Mouse (Mus musculus) midbrain, embryonic 10.5 days (tissue): ENCODE data around the gene Mipep. TPM values are rescaled to one million over a fixed set of nuclear protein-coding genes. Genes with fewer than 3 reads are reported as not detected.

Experiments used
- DNase-seq: peaks from one replicate; pipeline ENCODE4 v3.0.0-alpha.2; 2017; ENCODE audit warnings: low spot score
- H3K27ac ChIP-seq: fragments of 300-500 bp; sonication (generic); replicated peaks from 2 replicates; pipeline ENCODE4 v1.5.1; 2016; ENCODE audit warnings: mild to moderate bottlenecking
- H3K27me3 ChIP-seq: fragments of 300-500 bp; sonication (generic); 2 replicates; pipeline ENCODE4 v1.6.1; 2016; ENCODE audit warnings: low read depth, mild to moderate bottlenecking; ENCODE audit not compliant: poor library complexity, severe bottlenecking
- H3K36me3 ChIP-seq: fragments of 300-500 bp; sonication (generic); 2 replicates; pipeline ENCODE4 v1.6.1; 2016; ENCODE audit warnings: mild to moderate bottlenecking, moderate library complexity
- H3K4me1 ChIP-seq: fragments of 300-500 bp; sonication (generic); 2 replicates; pipeline ENCODE4 v1.6.1; 2016
- H3K4me3 ChIP-seq: fragments of 300-500 bp; sonication (generic); 2 replicates; pipeline ENCODE4 v1.5.1; 2016; ENCODE audit warnings: mild to moderate bottlenecking, moderate library complexity
- H3K9me3 ChIP-seq: fragments of 300-500 bp; sonication (generic); replicated peaks from 2 replicates; pipeline ENCODE4 v1.6.1; 2016; ENCODE audit warnings: mild to moderate bottlenecking
- WGBS: fragments of 180-500 bp; shearing (Covaris S2); methylation state at CpG from one replicate; pipeline ENCODE4 v1.1.7; 2016; 5-methylcytosine and 5-hydroxymethylcytosine counted together
- polyA plus RNA-seq: library from polyadenylated mRNA; unstranded; fragments of >200 nt; fragmentation: Nextera tagmentation; extraction: Ambion mirVana; gene quantifications from 2 replicates; pipeline ENCODE4 v1.2.1, GENCODE M21; 2016

Mipep gene
- polyA plus RNA-seq = 21.9 and 25.4 TPM in 2 replicates

DNA sequence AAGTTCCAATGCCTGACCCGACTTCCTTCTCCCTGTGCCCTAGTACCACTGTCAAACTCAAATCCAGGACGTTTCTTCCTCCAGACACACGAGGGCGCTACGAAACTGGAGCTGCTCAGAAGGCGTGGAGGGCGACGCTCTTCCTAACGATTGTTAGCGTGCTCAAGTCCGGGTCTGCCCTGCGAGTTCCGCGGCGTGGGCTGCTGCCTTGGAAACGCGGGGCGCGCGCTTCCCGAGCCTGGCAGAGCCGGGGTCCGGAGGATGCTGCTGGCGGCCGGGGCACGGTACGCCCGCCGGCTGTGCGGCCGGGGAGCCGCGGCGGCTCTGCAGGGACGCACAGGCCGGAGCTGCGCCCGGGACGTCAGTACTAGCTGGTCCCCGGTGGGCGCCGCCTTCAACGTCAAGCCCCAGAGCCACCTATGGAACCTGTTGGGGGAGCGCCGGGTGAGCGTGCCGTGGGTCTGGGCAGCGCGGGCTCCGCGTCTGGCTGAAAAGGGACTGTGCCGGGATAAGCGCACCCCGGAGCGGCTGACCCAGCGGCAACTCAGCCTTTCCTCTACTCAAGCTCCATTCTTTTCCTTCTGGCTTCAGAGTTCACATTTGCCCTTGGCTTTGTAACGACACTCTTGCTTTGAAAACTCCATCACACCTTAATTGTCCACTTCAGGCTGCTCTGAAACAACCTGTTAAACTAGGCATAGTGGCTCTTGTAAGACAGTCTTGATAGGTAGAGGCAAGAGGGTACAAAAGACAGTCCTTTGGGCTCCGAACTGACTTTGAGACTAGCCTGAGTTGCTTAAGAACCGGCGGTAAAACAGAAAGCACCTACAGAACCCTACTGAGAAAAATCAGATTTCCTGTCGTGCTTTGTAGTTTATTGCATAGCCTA lies at the start of gene Mipep:
TSS of gene Mipep (plus strand) at position 147 of the 889 bp plus-strand sequence.
- DNase-seq = peak; percentile 87
- H3K27ac ChIP-seq = peak within 1 kb of the TSS; percentile 90
- no peaks in the 10 kb centered on the region for H3K9me3 ChIP-seq
- 1% methylated on average over 61 of the region's 61 CpGs for WGBS
- H3K4me3 ChIP-seq = peak within 1 kb of the TSS; percentile 93
- peaks cover 6% of the 10 kb centered on the region for H3K27me3 ChIP-seq
- H3K36me3 ChIP-seq = peaks cover 24% of the 10 kb centered on the region
- H3K4me1 ChIP-seq = peaks cover 13% of the 10 kb centered on the region

DNA sequence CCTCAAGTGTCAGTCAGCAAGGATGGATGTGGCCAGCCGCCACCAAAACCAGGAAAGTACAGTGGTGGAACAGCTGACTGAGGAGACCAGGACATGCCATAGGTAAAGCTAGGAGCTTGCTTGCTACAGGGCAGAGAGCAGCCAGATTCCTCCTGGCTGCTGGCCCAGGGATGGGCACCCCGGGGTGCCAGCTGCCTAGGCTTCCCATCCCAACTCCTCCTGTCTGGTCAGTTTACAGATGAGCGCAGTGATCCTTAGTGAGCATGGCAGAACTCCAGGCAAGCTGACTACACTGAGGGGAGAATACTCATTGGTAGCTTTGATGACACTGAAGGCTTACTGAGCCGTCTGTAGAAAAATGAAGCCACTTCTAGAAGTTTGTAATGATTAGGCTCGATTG lies 49.2 kb upstream of the Mipep start:
- DNase-seq = no peak
- no peaks in the 10 kb centered on the region for H3K9me3 ChIP-seq
- peak overlapping the region; percentile 52 for H3K27ac ChIP-seq
- WGBS = 62% methylated on average over 5 of the region's 5 CpGs
- peaks cover 34% of the 10 kb centered on the region for H3K36me3 ChIP-seq
- no peak overlapping the region for H3K4me3 ChIP-seq
- H3K27me3 ChIP-seq = no peaks in the 10 kb centered on the region
- peaks cover 84% of the 10 kb centered on the region for H3K4me1 ChIP-seq

DNA sequence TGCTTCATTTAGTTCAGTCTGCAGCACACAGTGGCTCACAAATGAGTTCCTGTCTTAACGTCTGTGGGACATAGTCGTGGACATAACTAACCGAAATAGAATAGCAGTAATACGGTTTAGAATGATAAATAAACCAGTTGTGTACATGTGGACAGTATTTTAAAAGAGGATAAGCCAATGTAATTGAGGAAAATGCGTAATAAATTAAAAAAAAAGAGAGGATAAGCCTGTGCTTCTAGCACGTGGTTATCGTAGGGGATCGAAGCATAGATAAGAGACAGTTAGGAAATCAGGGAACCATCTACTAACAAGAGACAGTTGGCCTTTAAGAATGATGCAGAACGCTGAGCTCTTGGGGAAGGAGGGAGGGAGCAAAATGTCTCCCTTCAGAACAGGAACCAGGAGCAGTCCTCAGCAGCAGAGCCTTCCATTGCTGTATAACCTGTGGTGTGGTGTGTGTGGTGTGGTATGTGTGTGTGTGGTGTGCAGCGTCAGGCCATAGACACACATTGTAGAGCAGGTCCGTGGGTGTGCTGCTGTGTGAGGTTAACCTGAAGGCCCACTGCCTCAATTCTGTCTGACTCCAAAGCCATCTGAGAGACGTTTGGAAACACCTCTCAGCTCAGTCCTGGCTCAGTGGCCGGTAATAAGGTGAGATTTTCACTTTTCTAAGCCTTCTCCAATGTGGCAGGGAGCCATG lies 48.4 kb upstream of the Mipep start:
- H3K9me3 ChIP-seq = no peaks in the 10 kb centered on the region
- peak overlapping the region; percentile 36 for H3K4me3 ChIP-seq
- peak overlapping the region; percentile 86 for H3K27ac ChIP-seq
- no peaks in the 10 kb centered on the region for H3K27me3 ChIP-seq
- no peak for DNase-seq
- peaks cover 33% of the 10 kb centered on the region for H3K36me3 ChIP-seq
- 59% methylated on average over 13 of the region's 13 CpGs for WGBS
- H3K4me1 ChIP-seq = peaks cover 84% of the 10 kb centered on the region

DNA sequence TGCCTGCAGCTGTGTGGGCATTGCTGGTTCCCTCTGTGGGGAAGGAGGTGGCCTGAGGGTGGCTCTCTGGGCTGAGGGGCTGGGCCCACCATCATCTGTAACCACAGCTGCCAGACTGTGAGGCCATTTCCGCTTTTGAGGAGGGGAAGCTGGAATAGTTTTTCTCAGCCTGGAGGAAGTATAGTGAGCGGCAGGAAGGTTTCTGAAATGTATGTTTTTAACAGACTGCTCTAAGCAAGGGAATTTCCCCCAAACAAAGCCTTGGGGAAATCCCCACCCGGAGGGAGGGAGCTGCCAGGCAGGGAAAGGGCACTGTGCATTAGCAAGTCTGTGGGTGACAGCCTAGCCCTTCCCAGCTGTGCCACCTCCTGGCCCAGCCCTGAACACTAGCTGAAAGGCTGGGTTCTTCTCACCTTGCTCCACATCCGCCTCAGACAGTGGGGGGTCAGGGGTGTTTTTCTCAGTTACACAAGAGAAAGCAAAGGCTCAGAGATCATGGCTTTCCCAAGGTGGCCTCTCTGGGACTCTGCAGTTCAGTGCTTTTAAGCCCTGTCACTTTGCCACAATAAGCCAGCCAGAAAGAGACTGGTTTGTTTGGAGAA lies 47.7 kb upstream of the Mipep start:
- DNase-seq = peak; percentile 51
- WGBS = 7% methylated on average over 4 of the region's 4 CpGs
- peaks cover 81% of the 10 kb centered on the region for H3K4me1 ChIP-seq

DNA sequence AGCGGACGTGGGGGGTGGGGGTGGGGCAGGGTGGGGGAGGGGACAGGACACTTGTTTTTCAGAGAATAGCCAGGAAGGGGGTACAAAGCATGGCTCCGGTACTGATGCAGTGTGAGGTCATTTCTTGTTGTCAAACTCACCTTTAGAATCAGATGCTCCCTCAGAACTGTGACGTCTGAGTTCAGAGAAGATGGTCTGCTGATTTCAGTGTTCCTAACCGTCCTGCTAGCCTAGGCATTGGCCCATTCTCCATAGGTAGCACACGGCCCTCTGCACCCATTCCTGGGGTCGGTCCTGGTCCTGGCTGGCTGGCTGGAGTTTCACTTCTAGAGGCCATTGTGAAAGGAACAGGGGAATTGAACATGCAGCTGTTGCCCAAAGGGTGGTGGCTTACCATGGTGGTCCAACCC lies 47.2 kb upstream of the Mipep start:
- peak overlapping the region; percentile 36; the same call in 1 of the 2 replicates for H3K4me3 ChIP-seq
- no peaks in the 10 kb centered on the region for H3K9me3 ChIP-seq
- H3K36me3 ChIP-seq = peaks cover 35% of the 10 kb centered on the region
- 13% methylated on average over 7 of the region's 7 CpGs for WGBS
- no peak for DNase-seq
- H3K27ac ChIP-seq = peak overlapping the region; percentile 86
- peaks cover 76% of the 10 kb centered on the region for H3K4me1 ChIP-seq
- no peaks in the 10 kb centered on the region for H3K27me3 ChIP-seq

More for the DNA sequence above, 47.7 kb upstream of the Mipep start:
- Histone ChIP-seq H3K4me3 (peak overlapping the region; percentile 36), H3K36me3 (peaks cover 33% of the 10 kb centered on the region), H3K9me3 (no peaks in the 10 kb centered on the region), H3K27ac (peak overlapping the region; percentile 86), H3K27me3 (no peaks in the 10 kb centered on the region)

DNA sequence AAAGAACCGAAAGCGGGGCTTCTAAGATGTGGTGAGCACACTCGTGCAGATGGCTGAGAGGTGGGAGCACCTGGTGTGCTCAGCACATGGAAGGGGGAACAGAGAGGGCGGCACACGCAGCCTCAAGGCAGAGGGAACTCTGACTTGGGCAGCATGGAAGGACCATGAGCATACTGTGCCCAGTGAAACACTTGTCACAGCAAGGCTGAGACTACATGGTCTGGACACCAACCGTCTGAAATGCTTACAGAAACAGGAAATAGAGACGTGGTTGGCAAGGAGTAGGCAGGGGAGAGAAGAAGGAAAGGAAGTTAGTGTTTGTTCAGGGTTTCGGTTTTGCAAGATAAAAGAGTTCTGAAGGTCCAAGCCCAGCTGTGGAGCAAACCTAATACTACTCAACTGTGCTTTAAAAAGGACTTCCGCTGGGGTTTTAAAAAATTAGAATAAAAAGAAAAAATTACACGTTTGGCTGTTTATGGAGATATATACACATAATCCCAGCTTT lies 45.9 kb upstream of the Mipep start:
- Histone ChIP-seq H3K4me3 (no peak overlapping the region), H3K9me3 (no peaks in the 10 kb centered on the region), H3K27me3 (no peaks in the 10 kb centered on the region), H3K36me3 (peaks cover 44% of the 10 kb centered on the region), H3K27ac (peak overlapping the region; percentile 76), H3K4me1 (peaks cover 63% of the 10 kb centered on the region)
- DNase-seq = no peak
- WGBS = 67% methylated on average over 10 of the region's 10 CpGs

DNA sequence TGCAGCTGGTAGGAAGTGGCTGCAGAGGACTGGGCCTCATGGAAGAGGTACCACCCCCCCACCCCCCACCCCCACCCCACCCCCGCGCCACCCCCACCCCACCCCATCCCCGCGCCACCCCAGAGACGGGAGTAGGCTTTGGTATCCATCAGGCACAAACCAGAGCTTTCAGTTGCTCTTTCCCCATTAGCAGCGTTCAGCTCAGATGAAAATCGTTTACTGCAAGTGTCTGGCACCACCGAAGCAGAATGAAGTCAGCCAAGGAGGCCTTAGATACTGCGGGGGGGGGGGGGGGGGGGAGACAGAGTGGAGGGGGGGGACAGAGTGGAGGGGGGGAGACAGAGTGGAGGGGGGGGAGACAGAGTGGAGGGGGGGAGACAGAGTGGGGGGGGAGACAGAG lies 45.2 kb upstream of the Mipep start:
- Histone ChIP-seq H3K4me1 (peaks cover 56% of the 10 kb centered on the region), H3K9me3 (no peaks in the 10 kb centered on the region), H3K4me3 (no peak overlapping the region), H3K27me3 (no peaks in the 10 kb centered on the region), H3K27ac (peak overlapping the region; percentile 76), H3K36me3 (peaks cover 46% of the 10 kb centered on the region)
- WGBS = 21% methylated on average over 8 of the region's 9 CpGs
- DNase-seq = no peak

DNA sequence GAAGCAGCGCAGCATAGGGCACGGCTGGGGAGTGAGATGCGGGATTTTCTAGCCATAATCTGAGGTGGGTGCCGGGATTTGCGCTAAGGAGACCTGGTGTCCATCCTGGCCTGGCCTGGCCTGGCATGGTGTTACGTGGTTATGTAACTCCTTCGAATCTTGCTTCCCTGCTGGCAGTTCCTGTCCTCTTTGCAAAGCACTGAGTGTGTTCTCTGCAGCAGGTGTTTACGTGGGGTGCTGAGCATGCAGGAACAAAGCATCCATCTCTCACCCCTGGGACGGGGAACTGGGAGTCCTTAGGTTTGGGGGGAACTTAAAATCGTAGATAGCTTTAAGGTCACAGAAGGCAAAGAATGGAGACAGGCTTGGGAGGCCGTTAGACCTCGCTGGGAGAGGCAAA lies 44.8 kb upstream of the Mipep start:
- Histone ChIP-seq H3K36me3 (peaks cover 49% of the 10 kb centered on the region), H3K9me3 (no peaks in the 10 kb centered on the region), H3K4me1 (peaks cover 52% of the 10 kb centered on the region), H3K4me3 (no peak overlapping the region), H3K27me3 (no peaks in the 10 kb centered on the region), H3K27ac (peak overlapping the region; percentile 76)
- DNase-seq = no peak
- 78% methylated on average over 12 of the region's 12 CpGs for WGBS

DNA sequence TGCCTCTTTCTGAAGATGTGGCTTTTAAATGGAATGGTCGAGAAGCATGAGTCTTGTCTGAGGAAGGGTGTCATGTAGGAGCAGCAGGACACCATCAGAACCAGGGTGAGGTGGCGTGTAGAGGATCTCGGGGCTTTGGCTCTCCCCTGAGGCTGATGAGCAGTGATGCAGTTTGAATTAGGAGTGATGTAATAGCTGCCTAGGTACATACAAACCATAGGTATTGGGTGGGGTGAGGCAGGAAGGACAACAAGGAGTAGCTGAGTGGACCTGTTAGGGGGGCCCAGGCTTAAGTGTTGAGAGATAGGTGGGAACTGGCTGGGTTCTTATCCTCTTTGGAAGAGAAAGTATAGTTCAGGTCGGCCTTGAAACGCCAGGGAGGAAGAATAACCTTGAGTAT lies 43.9 kb upstream of the Mipep start:
- 89% methylated on average over 5 of the region's 5 CpGs for WGBS
- no peak for DNase-seq
- H3K36me3 ChIP-seq = peaks cover 52% of the 10 kb centered on the region
- no peaks in the 10 kb centered on the region for H3K27me3 ChIP-seq
- peaks cover 43% of the 10 kb centered on the region for H3K4me1 ChIP-seq
- H3K27ac ChIP-seq = no peak overlapping the region
- no peaks in the 10 kb centered on the region for H3K9me3 ChIP-seq
- no peak overlapping the region for H3K4me3 ChIP-seq

DNA sequence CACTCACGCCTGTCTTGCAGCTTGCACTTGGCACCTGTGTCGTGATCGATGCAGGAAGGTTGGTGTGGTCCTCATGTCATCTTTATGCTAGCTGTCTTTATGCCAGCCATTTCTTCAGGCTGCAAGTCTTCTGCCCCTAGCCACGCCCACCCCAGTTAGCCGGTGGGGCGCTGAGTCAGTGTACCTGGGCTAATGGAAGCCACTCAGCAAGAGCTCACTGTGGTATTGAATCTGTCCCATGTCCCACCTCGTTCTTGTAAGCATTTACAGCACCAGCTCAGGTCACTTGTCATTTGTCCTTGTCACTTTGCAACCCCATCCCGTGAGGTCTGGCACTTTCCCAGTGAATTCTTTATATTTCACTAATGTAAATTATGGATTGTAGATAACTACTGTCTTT lies 43.3 kb upstream of the Mipep start:
- no peaks in the 10 kb centered on the region for H3K9me3 ChIP-seq
- DNase-seq = no peak
- H3K4me3 ChIP-seq = no peak overlapping the region
- no peaks in the 10 kb centered on the region for H3K27me3 ChIP-seq
- H3K27ac ChIP-seq = no peak overlapping the region
- peaks cover 57% of the 10 kb centered on the region for H3K36me3 ChIP-seq
- 85% methylated on average over 8 of the region's 8 CpGs for WGBS
- peaks cover 38% of the 10 kb centered on the region for H3K4me1 ChIP-seq

DNA sequence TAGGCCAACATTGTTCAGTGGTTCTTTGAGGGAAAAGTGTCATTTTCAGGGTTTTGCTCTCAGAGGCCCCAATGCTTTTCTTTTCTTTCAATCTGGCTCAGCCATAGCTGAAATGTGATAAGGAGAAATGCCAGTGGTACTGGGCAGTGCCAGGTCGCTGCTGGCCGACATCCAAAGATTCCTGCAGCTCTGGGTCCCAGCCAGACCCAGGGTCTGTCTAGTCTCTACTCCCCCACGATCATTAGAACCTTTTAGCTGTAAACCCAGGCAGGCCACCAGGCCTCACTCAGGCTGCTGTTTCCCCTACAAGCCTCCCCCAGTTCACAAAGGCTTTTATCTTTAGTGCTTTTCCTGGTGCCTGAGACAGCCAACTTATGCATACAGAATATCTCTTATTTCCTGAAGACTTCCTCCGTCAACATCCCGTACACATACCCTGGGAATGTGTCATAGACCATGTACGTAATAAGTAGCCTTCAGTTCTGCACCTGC lies 42.8 kb upstream of the Mipep start:
- Histone ChIP-seq H3K27ac (no peak overlapping the region), H3K9me3 (no peaks in the 10 kb centered on the region), H3K36me3 (peaks cover 62% of the 10 kb centered on the region)

DNA sequence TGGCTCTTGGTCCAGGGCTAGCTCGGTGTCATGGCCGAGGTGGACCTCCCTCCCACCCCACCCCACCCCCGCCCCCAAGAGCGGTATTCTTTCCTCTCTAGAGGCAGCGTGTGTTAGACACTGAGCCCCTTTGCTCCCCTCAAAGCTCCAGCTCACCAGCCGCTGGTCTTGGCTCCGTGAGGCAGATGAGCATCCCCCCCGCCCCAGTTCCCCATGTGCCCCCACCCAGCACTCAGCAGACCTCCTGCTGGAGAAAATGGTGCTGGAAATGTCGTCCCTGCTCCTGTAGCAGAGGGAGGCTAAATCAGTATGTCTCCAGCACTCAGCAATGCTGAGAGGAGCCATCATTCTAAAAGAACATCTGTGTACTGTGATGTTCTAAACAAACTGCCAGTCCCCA lies 40.7 kb upstream of the Mipep start:
- no peaks in the 10 kb centered on the region for H3K27me3 ChIP-seq
- no peak overlapping the region for H3K4me3 ChIP-seq
- H3K9me3 ChIP-seq = no peaks in the 10 kb centered on the region
- 0 out of 2 replicates have a peak overlapping the region, but pooled peaks have one; percentile 38 for H3K27ac ChIP-seq
- H3K4me1 ChIP-seq = peaks cover 12% of the 10 kb centered on the region
- DNase-seq = no peak
- WGBS = 79% methylated on average over 9 of the region's 9 CpGs
- H3K36me3 ChIP-seq = peaks cover 84% of the 10 kb centered on the region

More for the DNA sequence above, 42.8 kb upstream of the Mipep start:
- WGBS = 93% methylated on average over 6 of the region's 6 CpGs
- H3K4me3 ChIP-seq = no peak overlapping the region
- DNase-seq = no peak
- peaks cover 33% of the 10 kb centered on the region for H3K4me1 ChIP-seq
- H3K27me3 ChIP-seq = no peaks in the 10 kb centered on the region
